Mouse (Mus musculus) MEL (cell line): ENCODE measurements around the gene Mccc2.

Experiments
- BHLHE40 ChIP-seq: IDR thresholded peaks from 2 replicates; pipeline ENCODE4 v1.6.1; 2012; ENCODE audit warnings: low read depth, mild to moderate bottlenecking, inconsistent platforms, low read length, improper control_type of control experiment, borderline replicate concordance
- CTCF ChIP-seq, 3 experiments: IDR thresholded peaks in 2 of 3; conservative IDR thresholded peaks in 1 of 3; 2 replicates each; pipeline ENCODE4 v1.5.1; 2011 to 2012; ENCODE audit warnings: low read length in 3 of 3, low read depth in 2 of 3, mild to moderate bottlenecking in 2 of 3, improper control_type of control experiment in 1 of 3, inconsistent platforms in 1 of 3, mixed read lengths in 1 of 3, moderate library complexity in 1 of 3; ENCODE audit not compliant: control insufficient read depth in 1 of 3, insufficient read depth in 1 of 3, poor library complexity in 1 of 3, severe bottlenecking in 1 of 3
- EP300 ChIP-seq, 2 experiments: IDR thresholded peaks; 2 replicates each; pipeline ENCODE4 v1.6.1; 2011; ENCODE audit warnings: improper control_type of control experiment in 2 of 2, low read length in 2 of 2, low read depth in 1 of 2, mild to moderate bottlenecking in 1 of 2
- HCFC1 ChIP-seq: IDR thresholded peaks from 2 replicates; pipeline ENCODE4 v1.6.1; 2012; ENCODE audit warnings: low read depth, mild to moderate bottlenecking, inconsistent platforms, low read length, improper control_type of control experiment, moderate library complexity
- KAT2A ChIP-seq: conservative IDR thresholded peaks from 2 replicates; pipeline ENCODE4 v1.6.1; 2012; ENCODE audit warnings: low read depth, low read length, improper control_type of control experiment, inconsistent platforms
- MAFK ChIP-seq: IDR thresholded peaks from 2 replicates; pipeline ENCODE4 v1.6.1; 2011; ENCODE audit warnings: low read depth, mild to moderate bottlenecking, low read length, improper control_type of control experiment, borderline replicate concordance
- MXI1 ChIP-seq: IDR thresholded peaks from 2 replicates; pipeline ENCODE4 v1.6.1; 2011; ENCODE audit warnings: mild to moderate bottlenecking, low read depth, low read length, improper control_type of control experiment
- NRF1 ChIP-seq: IDR thresholded peaks from 2 replicates; pipeline ENCODE4 v1.6.1; 2014; ENCODE audit warnings: low read depth, mild to moderate bottlenecking, inconsistent platforms, low read length, improper control_type of control experiment, moderate library complexity; ENCODE audit not compliant: poor library complexity, insufficient read depth, severe bottlenecking
- POLR2A ChIP-seq, 2 experiments: IDR thresholded peaks; 2 replicates each; pipeline ENCODE4 v1.6.1; 2011 to 2012; ENCODE audit warnings: low read length in 2 of 2, mild to moderate bottlenecking in 2 of 2, control low read depth in 1 of 2, improper control_type of control experiment in 1 of 2, low read depth in 1 of 2, moderate library complexity in 1 of 2; ENCODE audit not compliant: control insufficient read depth in 1 of 2, insufficient read depth in 1 of 2, poor library complexity in 1 of 2
- POLR2AphosphoS5 ChIP-seq: IDR thresholded peaks from 2 replicates; pipeline ENCODE4 v1.6.1; 2012; ENCODE audit warnings: low read depth, borderline replicate concordance, mild to moderate bottlenecking, inconsistent platforms, low read length, moderate library complexity, mixed read lengths
- TCF12 ChIP-seq: IDR thresholded peaks from 2 replicates; pipeline ENCODE4 v1.6.1; 2014; ENCODE audit warnings: low read depth, mild to moderate bottlenecking, inconsistent platforms, low read length, improper control_type of control experiment, moderate library complexity
- ZKSCAN1 ChIP-seq: IDR thresholded peaks from 2 replicates; pipeline ENCODE4 v1.6.1; 2012; ENCODE audit warnings: low read depth, mild to moderate bottlenecking, inconsistent platforms, low read length, improper control_type of control experiment, moderate library complexity

DNA sequence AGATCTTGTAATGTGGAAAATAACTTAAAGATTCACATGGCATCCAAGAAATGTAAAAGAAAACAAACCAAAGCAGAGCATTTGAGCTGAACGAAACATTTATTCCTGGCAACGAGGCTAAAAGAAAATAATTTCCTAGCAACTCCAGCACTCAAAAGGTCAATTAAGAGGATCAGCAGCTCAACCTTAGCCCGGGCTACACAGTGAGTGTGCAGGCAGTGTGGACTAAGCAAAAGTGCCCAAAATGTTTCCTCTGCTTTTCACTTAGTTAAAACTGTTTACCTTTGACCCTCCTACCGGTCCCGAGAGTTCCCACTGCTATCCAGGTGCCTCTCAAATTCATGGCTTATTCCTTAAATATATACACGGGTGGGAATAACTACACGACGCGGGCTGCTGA lies 1.5 kb upstream of the Mccc2 start:
- TF ChIP-seq POLR2A (IDR thresholded peaks at IDR 0.05; ENCODE audit: control insufficient read depth in 1 of 2, insufficient read depth in 1 of 2, low read depth in 1 of 2, low read length in 2 of 2, poor library complexity in 1 of 2) (no peak), CTCF (IDR thresholded peaks at IDR 0.05 in 2 of 3, conservative IDR thresholded peaks at IDR 0.05 in 1 of 3; ENCODE audit: control insufficient read depth in 1 of 3, insufficient read depth in 1 of 3, low read depth in 2 of 3, low read length in 3 of 3, poor library complexity in 1 of 3, severe bottlenecking in 1 of 3) (no peak), EP300 (IDR thresholded peaks at IDR 0.05; ENCODE audit: low read depth in 1 of 2, low read length in 2 of 2) (no peak), HCFC1 (no peak), POLR2AphosphoS5 (no peak), NRF1 (no peak), TCF12 (no peak), ZKSCAN1 (no peak), MXI1 (no peak), MAFK (no peak), BHLHE40 (no peak), KAT2A (no peak)
